Comparison of ENCODE assay signal across 8 mouse cellular contexts in genomic region chr14:25708451-25708850, GRCm38 (mm10). TPM values are rescaled to one million over a fixed set of nuclear protein-coding genes. Genes with fewer than 3 reads are reported as not detected.
DNase-seq lines count a peak whose midpoint lies in the region; ATAC-seq and TF ChIP-seq lines count a peak whose summit lies in the region.

No protein-coding gene starts in this region.

- H3K4me3 ChIP-seq in midbrain, embryonic 10.5 days = no peak overlapping the region
- no peak overlapping the region for H3K4me3 ChIP-seq in midbrain, embryonic 13.5 days (replicated peaks)
- no peak overlapping the region for H3K4me3 ChIP-seq in intestine, embryonic 15.5 days (replicated peaks)
- H3K4me3 ChIP-seq in lung, postnatal 0 days (ENCODE audit: low read depth, low read length) = no peak overlapping the region
- H3K4me3 ChIP-seq in left cerebral cortex, adult 2 months = no peak overlapping the region

- H3K9ac ChIP-seq in midbrain, embryonic 13.5 days (replicated peaks) = no peak overlapping the region
- no peak overlapping the region for H3K9ac ChIP-seq in intestine, embryonic 15.5 days
- no peak overlapping the region for H3K9ac ChIP-seq in lung, postnatal 0 days (replicated peaks; ENCODE audit: low read depth)

- peaks cover 42% of the 10 kb centered on the region for H3K4me1 ChIP-seq in midbrain, embryonic 10.5 days
- peaks cover 16% of the 10 kb centered on the region for H3K4me1 ChIP-seq in midbrain, embryonic 13.5 days (replicated peaks)
- H3K4me1 ChIP-seq in intestine, embryonic 15.5 days (replicated peaks) = peaks cover 34% of the 10 kb centered on the region
- peaks cover 11% of the 10 kb centered on the region; the same call in 1 of the 2 replicates for H3K4me1 ChIP-seq in lung, postnatal 0 days (ENCODE audit: insufficient read depth, low read depth, low read length)

- no peaks in the 10 kb centered on the region for H3K27me3 ChIP-seq in midbrain, embryonic 10.5 days (ENCODE audit: low read depth, poor library complexity, severe bottlenecking)
- no peaks in the 10 kb centered on the region for H3K27me3 ChIP-seq in midbrain, embryonic 13.5 days
- no peaks in the 10 kb centered on the region for H3K27me3 ChIP-seq in intestine, embryonic 15.5 days (replicated peaks)
- H3K27me3 ChIP-seq in lung, postnatal 0 days (replicated peaks; ENCODE audit: insufficient read depth, low read length) = no peaks in the 10 kb centered on the region

- TF ChIP-seq CTCF in lung, postnatal 0 days (IDR thresholded peaks at IDR 0.05) = peak; percentile 12; the same call in 1 of the 2 replicates
- no peak for TF ChIP-seq CTCF in left cerebral cortex, adult 2 months (IDR thresholded peaks at IDR 0.05)

- TF ChIP-seq EP300 in lung, postnatal 0 days (IDR thresholded peaks at IDR 0.05) = peak; percentile 21; the same call in 1 of the 2 replicates

- intact Hi-C loops in left cerebral cortex, adult 2 months (cut with DNase I) = no loop called here

- H3K36me3 ChIP-seq in midbrain, embryonic 10.5 days = no peaks in the 10 kb centered on the region
- H3K36me3 ChIP-seq in midbrain, embryonic 13.5 days = no peaks in the 10 kb centered on the region
- H3K36me3 ChIP-seq in intestine, embryonic 15.5 days = no peaks in the 10 kb centered on the region
- no peaks in the 10 kb centered on the region for H3K36me3 ChIP-seq in lung, postnatal 0 days (ENCODE audit: insufficient read depth, low read length)

- ATAC-seq in midbrain, embryonic 13.5 days = no peak
- ATAC-seq in intestine, embryonic 15.5 days = no peak
- ATAC-seq in lung, postnatal 0 days = peak; percentile 65

- no peaks in the 10 kb centered on the region for H3K9me3 ChIP-seq in midbrain, embryonic 10.5 days (replicated peaks)
- no peaks in the 10 kb centered on the region for H3K9me3 ChIP-seq in midbrain, embryonic 13.5 days
- H3K9me3 ChIP-seq in intestine, embryonic 15.5 days = no peaks in the 10 kb centered on the region
- no peaks in the 10 kb centered on the region for H3K9me3 ChIP-seq in lung, postnatal 0 days (ENCODE audit: low read length)

- H3K27ac ChIP-seq in midbrain, embryonic 10.5 days (replicated peaks) = peak overlapping the region; percentile 60
- H3K27ac ChIP-seq in midbrain, embryonic 13.5 days = no peak overlapping the region
- H3K27ac ChIP-seq in intestine, embryonic 15.5 days = peak overlapping the region; percentile 8
- peak overlapping the region; percentile 75 for H3K27ac ChIP-seq in lung, postnatal 0 days (ENCODE audit: low read length)
- H3K27ac ChIP-seq in left cerebral cortex, adult 2 months = no peak overlapping the region

- DNase-seq in midbrain, embryonic 10.5 days (ENCODE audit: low spot score) = no peak
- peak; percentile 72 to 77 for DNase-seq in gastrocnemius, adult 8-10 months (ENCODE audit: low spot score in 2 of 2)
- peak; percentile 79 for DNase-seq in lung, postnatal 0 days (ENCODE audit: low spot score)
- no peak for DNase-seq in retina, postnatal 1 day
- no peak for DNase-seq in left cerebral cortex, adult 2 months (ENCODE audit: extremely low spot score in 1 of 2, low spot score in 2 of 2)
- DNase-seq in frontal cortex, adult 2 months (ENCODE audit: extremely low spot score in 1 of 2, low spot score in 1 of 2) = no peak

- WGBS in midbrain, embryonic 10.5 days = 78% methylated on average over 4 of the region's 4 CpGs
- WGBS in midbrain, embryonic 13.5 days = 76% methylated on average over 4 of the region's 4 CpGs
- WGBS in intestine, embryonic 15.5 days = 69% methylated on average over 4 of the region's 4 CpGs
- 34% methylated on average over 4 of the region's 4 CpGs for WGBS in lung, postnatal 0 days

- no peak overlapping the region for H3K4me2 ChIP-seq in midbrain, embryonic 13.5 days (replicated peaks)
- H3K4me2 ChIP-seq in intestine, embryonic 15.5 days (replicated peaks) = no peak overlapping the region
- H3K4me2 ChIP-seq in lung, postnatal 0 days (replicated peaks; ENCODE audit: low read depth, low read length) = no peak overlapping the region

RNA-seq across cellular contexts. Expression of gene Ppif, which starts 14.5 kb away (rescaled TPM):
- 54.7 and 56.1 TPM in 2 replicates for polyA plus RNA-seq in midbrain, embryonic 10.5 days (2016; fragmentation: Nextera tagmentation; extraction: Ambion mirVana)
- polyA plus RNA-seq in midbrain, embryonic 13.5 days (2015; fragmentation: Nextera tagmentation; extraction: Ambion mirVana) = 25.3 and 25.5 TPM in 2 replicates
- 10 to 100 TPM; 22.9 to 29.3 (median 28.8) TPM for total RNA-seq in gastrocnemius, adult 8-10 months (2022)
- polyA plus RNA-seq in intestine, embryonic 15.5 days (2015; fragmentation: Nextera tagmentation; extraction: Ambion mirVana) = 89.9 and 90.5 TPM in 2 replicates
- 11.2 and 13.8 TPM in 2 replicates for polyA plus RNA-seq in lung, postnatal 0 days (2015; fragmentation: Nextera tagmentation; extraction: Ambion mirVana)
- 10 to 100 TPM; 24.0 to 24.3 TPM for total RNA-seq in left cerebral cortex, adult 2 months (2021)
- 48.2 and 56.4 TPM in 2 replicates for polyA plus RNA-seq in frontal cortex, adult 2 months (2012; rRNA removed)

Comparison
In these comparisons a context has a peak if more than half of its experiments do, and no peak if none do; other contexts are left out.
1. H3K27ac ChIP-seq: peak in midbrain, embryonic 10.5 days (single experiment), intestine, embryonic 15.5 days (single experiment) and lung, postnatal 0 days (single experiment); none in midbrain, embryonic 13.5 days (single experiment) and left cerebral cortex, adult 2 months (single experiment).
2. DNase-seq: peak in gastrocnemius, adult 8-10 months (2 of 2) and lung, postnatal 0 days (single experiment); none in midbrain, embryonic 10.5 days (single experiment), retina, postnatal 1 day (single experiment), left cerebral cortex, adult 2 months (0 of 2) and frontal cortex, adult 2 months (0 of 2).